Mouse (Mus musculus) neural tube, embryonic 14.5 days (tissue): ENCODE measurements around the gene Ran. TPM values are rescaled to one million over a fixed set of nuclear protein-coding genes. Genes with fewer than 3 reads are reported as not detected.

ENCODE experiments used
- ATAC-seq: fragments of 200-750 bp; cut with Nextera tagmentation; 2 replicates; pipeline ENCODE4 v1.8.0; 2017; ENCODE audit warnings: low read depth, mild to moderate bottlenecking, moderate TSS enrichment, moderate library complexity
- H3K27ac ChIP-seq: fragments of 300-500 bp; sonication (generic); 2 replicates; pipeline ENCODE4 v1.5.1; 2014; ENCODE audit warnings: low read depth, mild to moderate bottlenecking, control low read depth, low read length, moderate library complexity, mixed read lengths
- H3K27me3 ChIP-seq: fragments of 300-500 bp; sonication (generic); 2 replicates; pipeline ENCODE4 v1.6.1; 2014; ENCODE audit warnings: low read length; ENCODE audit not compliant: control insufficient read depth, insufficient read depth
- H3K36me3 ChIP-seq: fragments of 300-500 bp; sonication (generic); 2 replicates; pipeline ENCODE4 v1.6.1; 2014; ENCODE audit warnings: low read length, mixed read lengths; ENCODE audit not compliant: control insufficient read depth, insufficient read depth
- H3K4me1 ChIP-seq: fragments of 300-500 bp; sonication (generic); 2 replicates; pipeline ENCODE4 v1.6.1; 2014; ENCODE audit warnings: low read length; ENCODE audit not compliant: control insufficient read depth, insufficient read depth
- H3K4me2 ChIP-seq: fragments of 300-500 bp; sonication (generic); 2 replicates; pipeline ENCODE4 v1.6.1; 2014; ENCODE audit warnings: mild to moderate bottlenecking, low read depth, low read length, control low read depth
- H3K4me3 ChIP-seq: fragments of 300-500 bp; sonication (generic); 2 replicates; pipeline ENCODE4 v1.5.1; 2014; ENCODE audit warnings: low read depth, low read length, control low read depth, mixed read lengths
- H3K9ac ChIP-seq: fragments of 300-500 bp; sonication (generic); replicated peaks from 2 replicates; pipeline ENCODE4 v1.6.1; 2014; ENCODE audit warnings: low read depth, mild to moderate bottlenecking, control low read depth, low read length, mixed read lengths
- H3K9me3 ChIP-seq: fragments of 300-500 bp; sonication (generic); 2 replicates; pipeline ENCODE4 v1.6.1; 2016; ENCODE audit warnings: low read length; ENCODE audit not compliant: control insufficient read depth
- WGBS: fragments of 180-500 bp; shearing (Covaris S2); extraction: QIAGEN DNeasy Blood & Tissue Kit; methylation state at CpG from one replicate; pipeline ENCODE4 v1.1.7; 2014; 5-methylcytosine and 5-hydroxymethylcytosine counted together
- polyA plus RNA-seq: library from polyadenylated mRNA; unstranded; fragments of >200 nt; fragmentation: Nextera tagmentation; extraction: Ambion mirVana; gene quantifications from 2 replicates; pipeline ENCODE4 v1.2.1, GENCODE M21; 2014

The Ran gene
- polyA plus RNA-seq, 1 experiment from 2014 or later, result 305 TPM

- 91% methylated on average over 3 of the region's 3 CpGs for WGBS
- H3K36me3 ChIP-seq, result no peaks in the 10 kb centered on the region
- no peak overlapping the region for H3K27ac ChIP-seq
- no peaks in the 10 kb centered on the region for H3K27me3 ChIP-seq
- H3K9ac ChIP-seq, result no peak overlapping the region
- ATAC-seq, result no peak
- no peak overlapping the region for H3K4me3 ChIP-seq
- H3K4me2 ChIP-seq, result no peak overlapping the region
- H3K4me1 ChIP-seq, result 0 out of 2 replicates have a peak, but pooled peaks cover 12% of the 10 kb centered on the region
- H3K9me3 ChIP-seq, result no peaks in the 10 kb centered on the region
Observed at GRCm38 (mm10) chr5:129051910-129052309, 32.0 kb downstream of the Ran start.

DNA sequence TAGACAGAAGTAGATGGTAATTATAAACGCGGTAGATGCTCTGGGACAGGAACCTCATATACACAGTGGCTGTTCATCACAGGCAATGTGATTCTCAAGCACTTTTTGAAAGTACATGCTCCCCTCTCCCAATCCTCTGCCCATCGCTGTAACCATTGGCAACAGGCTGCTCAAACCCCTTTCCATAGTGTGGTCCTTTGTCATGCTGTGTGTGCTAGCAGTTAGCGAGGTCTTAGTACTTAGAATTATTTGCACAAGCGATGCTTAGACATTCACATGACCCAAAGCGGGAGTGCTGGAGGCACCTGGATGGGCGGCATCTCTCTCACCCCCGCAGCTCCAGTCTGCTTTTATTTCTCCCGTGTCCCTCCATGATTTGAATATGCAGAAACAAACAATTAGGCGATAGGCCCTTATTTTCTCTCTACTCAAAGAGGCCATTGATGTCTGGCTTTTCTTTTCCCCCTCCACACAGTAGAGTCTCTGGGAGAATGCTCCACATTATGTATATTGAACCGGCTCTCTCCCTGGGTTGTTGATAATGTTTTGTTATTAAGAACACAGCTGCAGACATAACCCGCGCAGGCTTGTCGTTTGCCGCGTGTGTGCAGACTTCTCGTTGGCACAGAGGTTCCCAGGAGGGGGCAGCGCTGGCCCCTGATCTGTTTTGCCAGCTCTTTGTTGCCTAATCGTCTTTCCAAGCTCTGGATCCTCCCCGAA, 32.9 kb downstream of the Ran start:
- Histone ChIP-seq H3K9me3 (no peaks in the 10 kb centered on the region), H3K27me3 (no peaks in the 10 kb centered on the region), H3K9ac (no peak overlapping the region; the same call in 1 of the 2 replicates), H3K4me2 (peak overlapping the region; percentile 4; the same call in 1 of the 2 replicates), H3K4me1 (0 out of 2 replicates have a peak, but pooled peaks cover 12% of the 10 kb centered on the region), H3K4me3 (no peak overlapping the region), H3K27ac (peak overlapping the region; percentile 68), H3K36me3 (no peaks in the 10 kb centered on the region)
- WGBS, result 17% methylated on average over 20 of the region's 20 CpGs
- ATAC-seq, result peak; percentile 24; the same call in 1 of the 2 replicates

DNA sequence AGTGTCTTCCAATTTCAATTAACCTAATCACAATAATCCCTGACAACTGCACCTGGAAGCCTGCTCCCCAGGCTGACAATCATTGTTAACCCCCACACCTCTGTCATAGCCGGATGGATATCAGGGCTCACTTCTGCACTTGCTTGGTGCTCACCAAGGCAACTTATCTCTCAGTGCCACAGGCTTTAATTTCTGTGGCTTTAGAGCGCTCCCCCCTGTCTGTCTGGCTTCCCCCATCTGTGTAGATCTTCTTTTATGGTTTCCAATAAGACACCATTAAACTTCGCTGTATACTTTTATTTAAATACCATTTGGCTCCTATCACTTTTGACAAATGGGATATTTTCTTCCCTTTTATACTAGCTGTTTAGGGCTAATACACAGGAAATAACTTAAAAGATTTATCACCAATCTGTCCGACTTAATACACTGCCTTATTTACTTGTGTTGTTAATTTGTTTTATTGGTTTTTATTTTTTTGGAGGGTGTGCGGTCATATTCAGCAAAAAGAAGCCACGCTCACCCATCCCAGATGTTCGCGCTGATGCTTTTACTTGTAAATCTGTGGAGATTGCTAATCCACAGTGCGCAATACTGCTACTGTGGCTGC, 34.9 kb downstream of the Ran start:
- Histone ChIP-seq H3K36me3 (no peaks in the 10 kb centered on the region), H3K4me1 (0 out of 2 replicates have a peak, but pooled peaks cover 7% of the 10 kb centered on the region), H3K9ac (no peak overlapping the region), H3K4me2 (no peak overlapping the region), H3K9me3 (no peaks in the 10 kb centered on the region), H3K27ac (no peak overlapping the region), H3K27me3 (no peaks in the 10 kb centered on the region), H3K4me3 (no peak overlapping the region)
- 87% methylated on average over 9 of the region's 9 CpGs for WGBS
- no peak for ATAC-seq

- Histone ChIP-seq H3K27ac (no peak overlapping the region), H3K9ac (no peak overlapping the region), H3K4me1 (no peaks in the 10 kb centered on the region), H3K36me3 (no peaks in the 10 kb centered on the region), H3K4me3 (no peak overlapping the region), H3K27me3 (no peaks in the 10 kb centered on the region), H3K4me2 (no peak overlapping the region), H3K9me3 (no peaks in the 10 kb centered on the region)
- WGBS, result 83% methylated on average over 3 of the region's 3 CpGs
- ATAC-seq, result no peak
Observed at GRCm38 (mm10) chr5:129059116-129059515, 39.2 kb downstream of the Ran start.

DNA sequence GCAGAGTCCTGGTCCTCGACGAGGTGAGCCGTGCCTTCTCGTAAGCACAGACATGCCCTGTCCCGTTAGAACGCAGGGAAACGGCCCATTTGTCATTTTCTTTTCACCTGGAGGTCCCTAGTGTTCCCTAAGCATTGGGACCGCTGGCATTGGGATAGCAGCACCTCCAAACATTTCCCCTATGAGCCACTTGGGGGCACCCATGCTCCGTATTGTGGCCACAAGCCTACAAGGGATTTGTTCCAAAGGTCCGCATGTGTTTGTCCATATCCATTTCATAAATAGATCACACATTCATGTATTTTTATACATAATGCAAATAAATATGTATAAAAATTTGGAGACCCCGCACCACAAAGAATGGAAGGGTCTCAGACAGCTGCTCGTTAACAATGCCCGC, 41.7 kb downstream of the Ran start:
- 25% methylated on average over 13 of the region's 13 CpGs for WGBS
- Histone ChIP-seq H3K36me3 (no peaks in the 10 kb centered on the region), H3K27ac (no peak overlapping the region), H3K4me1 (no peaks in the 10 kb centered on the region), H3K4me2 (no peak overlapping the region), H3K9ac (no peak overlapping the region), H3K27me3 (no peaks in the 10 kb centered on the region), H3K9me3 (no peaks in the 10 kb centered on the region), H3K4me3 (no peak overlapping the region)
- ATAC-seq, result no peak

GRCm38 (mm10) chr5:129063037-129063791, 43.3 kb downstream of the Ran start:
- Histone ChIP-seq H3K4me2 (peak overlapping the region; percentile 42), H3K4me3 (no peak overlapping the region), H3K36me3 (no peaks in the 10 kb centered on the region), H3K9me3 (no peaks in the 10 kb centered on the region), H3K4me1 (no peaks in the 10 kb centered on the region), H3K9ac (no peak overlapping the region), H3K27ac (no peak overlapping the region), H3K27me3 (no peaks in the 10 kb centered on the region)
- WGBS, result 15% methylated on average over 21 of the region's 21 CpGs
- no peak for ATAC-seq

- Histone ChIP-seq H3K36me3 (no peaks in the 10 kb centered on the region), H3K4me1 (no peaks in the 10 kb centered on the region), H3K27me3 (no peaks in the 10 kb centered on the region), H3K4me2 (peak overlapping the region; percentile 42), H3K27ac (no peak overlapping the region), H3K9ac (no peak overlapping the region), H3K4me3 (no peak overlapping the region), H3K9me3 (no peaks in the 10 kb centered on the region)
- no peak for ATAC-seq
- 47% methylated on average over 8 of the region's 8 CpGs for WGBS
Observed at GRCm38 (mm10) chr5:129063792-129064087, 43.9 kb downstream of the Ran start.

DNA sequence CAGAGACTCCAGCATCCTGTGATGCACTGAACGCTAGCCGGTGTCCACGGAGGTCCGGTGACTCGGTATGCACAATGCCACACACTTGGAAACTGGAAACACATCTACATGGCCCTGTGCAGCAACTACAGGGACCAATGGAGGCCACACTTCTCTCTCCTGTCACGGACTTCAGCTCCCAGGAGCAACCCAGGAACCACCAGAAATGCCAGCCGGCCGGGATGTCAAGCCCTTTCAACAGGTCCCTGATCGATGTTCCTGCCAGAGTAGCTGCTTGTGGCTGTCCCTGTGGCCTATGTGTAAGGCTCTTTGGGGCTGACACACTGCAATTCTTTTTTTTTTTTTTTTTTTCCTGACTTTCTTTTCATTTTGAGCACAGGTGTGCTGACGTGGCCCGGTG, 44.3 kb downstream of the Ran start:
- Histone ChIP-seq H3K27me3 (no peaks in the 10 kb centered on the region), H3K36me3 (no peaks in the 10 kb centered on the region), H3K4me2 (no peak overlapping the region), H3K9me3 (no peaks in the 10 kb centered on the region), H3K4me1 (no peaks in the 10 kb centered on the region), H3K27ac (no peak overlapping the region), H3K4me3 (no peak overlapping the region), H3K9ac (no peak overlapping the region)
- ATAC-seq, result no peak
- 80% methylated on average over 11 of the region's 11 CpGs for WGBS

DNA sequence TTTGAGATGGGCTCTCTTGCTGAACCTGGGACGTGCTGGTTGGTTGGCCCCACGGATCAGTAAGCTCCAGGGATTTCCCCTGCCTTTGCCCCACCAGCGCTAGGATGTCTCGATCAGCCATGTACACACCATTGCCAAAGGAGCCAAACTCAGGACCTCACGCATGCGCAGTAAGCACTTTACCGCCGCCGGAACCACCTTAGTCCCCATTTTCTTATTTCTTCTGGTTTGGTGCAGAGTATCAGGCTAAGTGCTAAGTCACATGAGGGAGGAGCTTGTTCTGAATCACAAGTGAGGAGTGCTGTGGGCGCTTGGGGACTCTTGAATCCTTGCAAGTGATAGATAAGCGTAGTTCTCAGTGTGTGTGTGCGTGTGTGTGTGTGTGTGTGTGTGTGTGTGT, 45.4 kb downstream of the Ran start:
- 84% methylated on average over 12 of the region's 12 CpGs for WGBS
- no peak overlapping the region for H3K4me2 ChIP-seq
- H3K9me3 ChIP-seq, result no peaks in the 10 kb centered on the region
- H3K4me1 ChIP-seq, result no peaks in the 10 kb centered on the region
- no peak overlapping the region for H3K4me3 ChIP-seq
- H3K36me3 ChIP-seq, result no peaks in the 10 kb centered on the region
- H3K27ac ChIP-seq, result no peak overlapping the region
- no peak for ATAC-seq
- H3K9ac ChIP-seq, result no peak overlapping the region
- no peaks in the 10 kb centered on the region for H3K27me3 ChIP-seq
